Mouse (Mus musculus) megakaryocyte-erythroid progenitor cell, adult 5-6 weeks (primary cell): ENCODE measurements around the gene Fam189a2. TPM values are rescaled to one million over a fixed set of nuclear protein-coding genes. Genes with fewer than 3 reads are reported as not detected.
A peak's percentile ranks its signal among the peaks of the same experiment; 100 is the strongest.

ENCODE experiments used
- ATAC-seq: replicated peaks from 2 replicates; pipeline ENCODE4 v1.8.0; 2016; ENCODE audit warnings: mild to moderate bottlenecking, inconsistent platforms; ENCODE audit not compliant: severe bottlenecking, poor library complexity, low FRiP score, low TSS enrichment
- total RNA-seq, 2 experiments: library from RNA; stranded (forward) in 1 of 2; stranded (reverse) in 1 of 2; fragments of 200-1000, 215-1000 nt in 1 of 2; fragments of >200 nt in 1 of 2; fragmentation: Nextera tagmentation in 1 of 2; gene quantifications; 2 replicates each; pipeline ENCODE4 v1.2.3; 2014 to 2017

Fam189a2 gene
- total RNA-seq, 2 experiments from 2014 or later = not detected

- ATAC-seq = no peak
Observed at GRCm38 (mm10) chr19:23987291-23987690, 43.5 kb downstream of the Fam189a2 start.

- no peak for ATAC-seq
Observed at GRCm38 (mm10) chr19:23984186-23984585, 46.6 kb downstream of the Fam189a2 start.

GRCm38 (mm10) chr19:23980598-23980997 is 50.2 kb downstream of the Fam189a2 start:
- no peak for ATAC-seq

- no peak for ATAC-seq
Observed at GRCm38 (mm10) chr19:23977901-23978443, 52.8 kb downstream of the Fam189a2 start.

- ATAC-seq = no peak
Observed at GRCm38 (mm10) chr19:23972881-23973649, 57.8 kb downstream of the Fam189a2 start.

GRCm38 (mm10) chr19:23971391-23971790 is 59.4 kb downstream of the Fam189a2 start:
- no peak for ATAC-seq

- no peak for ATAC-seq
Observed at GRCm38 (mm10) chr19:23970374-23970773, 60.4 kb downstream of the Fam189a2 start.

GRCm38 (mm10) chr19:23968862-23969225 is 62.0 kb downstream of the Fam189a2 start:
- no peak for ATAC-seq

- no peak for ATAC-seq
Observed at GRCm38 (mm10) chr19:23968125-23968861, 62.5 kb downstream of the Fam189a2 start.

GRCm38 (mm10) chr19:23967156-23967555 is 63.7 kb downstream of the Fam189a2 start:
- ATAC-seq = no peak

GRCm38 (mm10) chr19:23966376-23966775 is 64.4 kb downstream of the Fam189a2 start:
- no peak for ATAC-seq

GRCm38 (mm10) chr19:23964401-23964910 is 66.4 kb downstream of the Fam189a2 start:
- ATAC-seq = no peak

- ATAC-seq = peak; percentile 74
Observed at GRCm38 (mm10) chr19:23961516-23961915, 69.3 kb downstream of the Fam189a2 start.

GRCm38 (mm10) chr19:23960831-23961447 is 69.9 kb downstream of the Fam189a2 start:
- no peak for ATAC-seq

GRCm38 (mm10) chr19:23960275-23960674 is 70.5 kb downstream of the Fam189a2 start:
- no peak for ATAC-seq

- ATAC-seq = no peak
Observed at GRCm38 (mm10) chr19:23959870-23960269, 70.9 kb downstream of the Fam189a2 start.

- ATAC-seq = no peak
Observed at GRCm38 (mm10) chr19:23958925-23959324, 71.9 kb downstream of the Fam189a2 start.

- no peak for ATAC-seq
Observed at GRCm38 (mm10) chr19:23957563-23957962, 73.3 kb downstream of the Fam189a2 start.

GRCm38 (mm10) chr19:23956299-23956975 is 74.4 kb downstream of the Fam189a2 start:
- ATAC-seq = no peak
